Mouse (Mus musculus) spleen, adult 2 months (tissue): Measurements from ENCODE around the gene Ehd2.

Source experiments
- CTCF ChIP-seq: fragments of 200-500 bp; IDR thresholded peaks from 2 replicates; pipeline ENCODE4 v1.5.1; 2011; ENCODE audit warnings: mild to moderate bottlenecking, inconsistent platforms; ENCODE audit not compliant: insufficient read depth, insufficient read length, insufficient replicate concordance; ENCODE audit errors: extremely low read depth
- POLR2A ChIP-seq: fragments of 200-500 bp; IDR thresholded peaks from 2 replicates; pipeline ENCODE4 v1.6.1; 2011; ENCODE audit warnings: low read depth, low read length, inconsistent platforms

DNA sequence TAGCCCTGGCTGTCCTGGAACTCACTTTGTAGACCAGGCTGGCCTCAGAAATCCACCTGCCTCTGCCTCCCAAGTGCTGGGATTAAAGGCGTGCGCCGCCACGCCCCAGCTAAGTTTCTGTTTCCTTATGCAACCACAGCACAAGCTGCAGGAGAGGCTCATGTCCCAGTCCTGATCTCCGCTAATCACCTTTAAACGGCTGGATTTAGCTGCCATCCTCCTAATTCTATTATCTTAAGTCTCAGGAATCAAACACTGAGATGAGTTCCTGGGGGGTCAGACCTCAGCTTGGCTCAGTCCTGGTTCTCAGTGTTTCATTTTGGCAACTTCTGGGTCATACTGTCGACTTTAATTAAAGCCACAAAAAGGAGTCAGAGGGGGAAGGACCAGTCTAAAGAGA lies 42.3 kb upstream of the Ehd2 start:
- TF ChIP-seq CTCF (no peak), POLR2A (no peak)
